Mouse (Mus musculus): ENCODE data around the gene Arhgap4. TPM values are rescaled to one million over a fixed set of nuclear protein-coding genes. Genes with fewer than 3 reads are reported as not detected.

Arhgap4 gene
- 3.3 and 4.9 TPM in 2 replicates for total RNA-seq (2021)
- long read RNA-seq, partial matches to known transcripts = 1 of 6 reads
- long read RNA-seq, other reads (novel, unspliced or antisense) = 5 of 6 reads

- peak; percentile 88 for DNase-seq
Observed at GRCm38 (mm10) chrX:73921823-73922549, at the start of gene Arhgap4, which contains the start of gene Naa10. TSS of gene Arhgap4 (minus strand) at chrX:73921870. TSS of gene Naa10 (minus strand) at chrX:73921944.

GRCm38 (mm10) chrX:73970781-73971180, 49.1 kb upstream of the Arhgap4 start:
- DNase-seq = no peak

GRCm38 (mm10) chrX:73969729-73970128, 48.1 kb upstream of the Arhgap4 start:
- DNase-seq = no peak

GRCm38 (mm10) chrX:73969167-73969566, 47.5 kb upstream of the Arhgap4 start:
- DNase-seq = no peak

GRCm38 (mm10) chrX:73967177-73968075, 45.8 kb upstream of the Arhgap4 start:
- peak; percentile 79 for DNase-seq

- DNase-seq = peak; percentile 88
Observed at GRCm38 (mm10) chrX:73966248-73967176, 44.8 kb upstream of the Arhgap4 start, which contains the start of gene Hcfc1. TSS of gene Hcfc1 (minus strand) at chrX:73966357.

GRCm38 (mm10) chrX:73965307-73965706, 43.6 kb upstream of the Arhgap4 start:
- peak; percentile 62 for DNase-seq

GRCm38 (mm10) chrX:73964363-73964762, 42.7 kb upstream of the Arhgap4 start:
- DNase-seq = no peak

- no peak for DNase-seq
Observed at GRCm38 (mm10) chrX:73954988-73955387, 33.3 kb upstream of the Arhgap4 start.

- DNase-seq = no peak
Observed at GRCm38 (mm10) chrX:73952603-73953002, 30.9 kb upstream of the Arhgap4 start.

GRCm38 (mm10) chrX:73949341-73949740, 27.7 kb upstream of the Arhgap4 start:
- DNase-seq = no peak

GRCm38 (mm10) chrX:73948647-73949046, 27.0 kb upstream of the Arhgap4 start:
- peak; percentile 24 for DNase-seq

GRCm38 (mm10) chrX:73946896-73947295, 25.2 kb upstream of the Arhgap4 start:
- no peak for DNase-seq

- DNase-seq = no peak
Observed at GRCm38 (mm10) chrX:73942294-73942693, 20.6 kb upstream of the Arhgap4 start.

GRCm38 (mm10) chrX:73941860-73942259, 20.2 kb upstream of the Arhgap4 start:
- DNase-seq = no peak

- no peak for DNase-seq
Observed at GRCm38 (mm10) chrX:73931871-73932270, 10.2 kb upstream of the Arhgap4 start.

GRCm38 (mm10) chrX:73930402-73931062, 8.9 kb upstream of the Arhgap4 start, which contains the start of gene Renbp:
TSS of gene Renbp (minus strand) at chrX:73930850.
- peak; percentile 54 for DNase-seq

- DNase-seq = no peak
Observed at GRCm38 (mm10) chrX:73922550-73922882, 846 bp upstream of the Arhgap4 start.

GRCm38 (mm10) chrX:73921285-73921822, 316 bp downstream of the Arhgap4 start:
- DNase-seq = no peak

GRCm38 (mm10) chrX:73918631-73919030, 3.0 kb downstream of the Arhgap4 start:
- no peak for DNase-seq

- DNase-seq = no peak
Observed at GRCm38 (mm10) chrX:73916945-73917344, 4.7 kb downstream of the Arhgap4 start.

All from adrenal gland, postnatal 25 days (tissue).